Mouse (Mus musculus): ENCODE measurements at regions not wholly inside any gene's neighbourhood (a gene's known extent, or its start where the extent isn't known, plus 50 kb on each side); places are given as distances from the start of the nearest gene placed in this dataset.

GRCm38 (mm10) chr10:56597382-56597781, 220.3 kb downstream of the Gja1 start:
- CTCF ChIA-PET, result no interaction called here

DNA sequence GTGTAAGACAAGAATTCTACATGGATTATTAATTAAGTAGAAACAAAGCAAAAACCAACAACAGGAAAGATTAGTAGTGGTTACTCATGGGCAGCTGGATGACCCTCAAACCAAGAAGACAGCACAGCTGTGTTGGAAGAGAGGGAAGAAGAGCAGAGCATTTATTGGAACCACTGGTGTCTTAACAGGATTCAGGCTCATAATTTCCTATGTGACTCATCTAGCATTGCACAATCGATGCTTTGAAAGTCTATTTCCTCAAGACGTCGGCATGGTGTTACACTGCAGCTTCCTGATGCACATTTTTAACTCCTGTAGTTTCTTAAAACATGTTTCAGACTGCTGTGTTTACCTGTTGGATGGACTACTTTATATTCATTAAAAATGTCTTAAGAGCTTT, 221.1 kb downstream of the Gja1 start:
- CTCF ChIA-PET, result no interaction called here

DNA sequence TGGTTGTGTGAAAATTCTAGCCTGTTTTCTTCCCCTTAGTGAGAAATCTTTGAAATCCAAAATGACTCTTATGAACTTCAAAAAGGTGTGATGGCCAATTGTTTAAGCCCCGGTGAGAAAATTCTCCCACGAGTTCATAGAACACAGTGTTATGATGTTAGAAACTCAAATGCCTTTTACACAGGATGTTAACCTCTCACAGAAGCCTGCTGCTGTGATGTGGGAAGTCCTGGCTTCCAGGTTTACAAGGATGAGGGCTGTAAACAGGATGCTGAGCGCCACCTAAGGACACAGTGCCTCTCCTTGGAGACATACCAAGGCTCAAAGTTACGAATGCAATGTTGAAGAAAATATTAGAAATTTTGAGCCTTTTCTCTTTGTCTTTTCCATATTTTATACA, 222.8 kb downstream of the Gja1 start:
- CTCF ChIA-PET, result no interaction called here

- CTCF ChIA-PET, result no interaction called here
Measured at GRCm38 (mm10) chr10:56611564-56612288, 234.6 kb downstream of the Gja1 start.

DNA sequence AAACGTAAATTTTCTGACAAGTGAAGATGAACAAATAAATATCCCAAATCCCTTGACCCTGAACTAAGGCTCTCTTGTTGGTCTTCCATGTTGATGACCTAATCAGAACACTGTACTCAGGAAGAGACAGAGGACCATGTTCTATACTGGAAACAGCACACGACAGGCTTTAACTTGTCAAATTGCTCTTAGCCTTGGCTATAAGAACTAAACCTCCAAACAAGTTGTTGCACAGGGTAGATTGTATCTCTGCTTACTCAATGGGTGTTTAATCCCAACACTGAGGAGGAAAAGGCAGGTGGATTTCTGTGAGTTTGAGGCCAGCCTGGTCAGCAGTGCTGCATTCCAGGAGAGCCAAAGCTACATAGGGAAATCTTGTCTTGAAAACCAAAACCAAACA, 265.5 kb downstream of the Gja1 start:
- CTCF ChIA-PET, result no interaction called here

DNA sequence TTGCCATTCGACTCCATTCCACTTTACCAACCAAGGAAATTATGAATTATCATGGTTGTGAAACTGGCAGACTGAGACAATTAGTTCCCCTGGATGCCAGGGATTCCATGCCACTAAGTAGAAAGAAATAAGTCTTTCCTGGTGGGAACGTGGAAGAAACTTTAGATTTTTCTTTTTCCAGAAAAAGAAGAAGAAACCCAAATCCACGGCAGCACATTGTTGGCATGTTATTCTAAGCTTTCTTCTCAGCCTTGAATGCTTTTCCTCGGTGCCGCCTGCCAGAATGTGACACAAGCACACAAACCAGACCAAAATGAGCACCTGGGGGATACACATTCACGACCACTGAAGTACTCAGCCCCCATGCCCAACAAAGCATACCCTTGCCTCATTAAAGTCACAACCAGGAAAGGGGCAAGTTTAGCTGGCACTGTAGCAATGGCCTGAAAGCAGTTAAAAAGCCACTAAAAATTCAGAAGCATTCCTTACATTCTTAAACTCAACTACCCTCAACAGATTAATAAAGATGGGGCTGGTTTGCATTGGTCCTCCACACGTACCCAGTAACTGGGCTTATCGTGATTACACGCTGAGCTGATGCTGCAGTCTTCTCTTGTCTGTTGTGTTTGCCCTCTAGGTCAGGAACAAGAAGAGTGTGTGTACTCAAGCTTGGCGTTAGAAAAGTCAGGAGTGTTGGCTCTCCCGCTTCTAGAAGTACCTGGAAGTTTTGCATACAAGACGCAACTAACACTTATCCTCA, 266.4 kb downstream of the Gja1 start:
- CTCF ChIA-PET, result no interaction called here

GRCm38 (mm10) chr10:56660501-56660900, 283.4 kb downstream of the Gja1 start:
- CTCF ChIA-PET, result no interaction called here

GRCm38 (mm10) chr10:56673919-56674318, 296.8 kb downstream of the Gja1 start:
- CTCF ChIA-PET, result no interaction called here

DNA sequence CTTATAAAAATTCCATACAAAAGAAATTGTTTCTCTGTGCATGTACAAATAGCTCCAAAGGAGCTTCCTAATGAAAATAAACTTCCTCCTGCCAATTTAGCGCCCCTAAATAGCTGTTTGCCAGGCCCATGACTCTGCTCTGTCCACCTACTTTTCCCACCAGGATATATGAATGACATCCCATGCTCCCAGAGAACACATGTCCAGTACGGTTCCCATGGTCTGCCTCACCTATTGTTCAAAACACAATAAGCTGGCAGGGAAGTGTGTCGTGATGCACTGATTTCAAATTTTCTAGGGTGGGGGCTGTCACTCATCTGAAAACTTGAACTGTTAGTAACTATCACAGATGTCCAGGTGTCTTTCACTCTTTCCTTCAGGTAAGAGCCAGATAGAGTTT, 305.8 kb downstream of the Gja1 start:
- CTCF ChIA-PET, result no interaction called here

DNA sequence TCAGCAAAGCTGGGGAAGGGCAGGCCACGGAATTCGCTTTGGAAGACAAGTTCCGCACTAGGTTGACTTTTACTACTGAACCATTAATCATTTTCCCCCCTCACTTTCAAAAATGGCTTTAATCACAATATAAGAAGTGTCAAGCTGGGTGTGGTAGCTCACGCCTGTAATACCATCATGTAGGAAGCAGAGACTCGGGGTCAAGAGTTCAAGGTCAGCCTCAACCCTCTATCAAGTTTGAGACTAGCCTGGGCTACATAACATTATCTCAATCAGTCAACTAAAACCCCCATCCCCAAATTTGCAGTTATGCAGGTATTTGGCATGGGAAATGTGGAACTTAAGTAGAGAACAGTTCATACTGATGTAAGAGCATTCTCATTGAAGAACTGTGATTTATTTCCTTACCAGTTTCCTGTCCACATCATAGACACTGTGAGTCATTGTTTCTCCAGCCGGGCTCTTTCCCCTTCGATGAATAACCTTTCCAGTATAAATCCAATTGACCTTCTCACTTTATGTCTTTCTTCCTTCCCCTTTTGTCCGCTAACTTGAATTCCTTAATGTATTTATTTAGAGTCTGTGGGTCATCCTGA, 308.6 kb downstream of the Gja1 start:
- CTCF ChIA-PET, result no interaction called here

DNA sequence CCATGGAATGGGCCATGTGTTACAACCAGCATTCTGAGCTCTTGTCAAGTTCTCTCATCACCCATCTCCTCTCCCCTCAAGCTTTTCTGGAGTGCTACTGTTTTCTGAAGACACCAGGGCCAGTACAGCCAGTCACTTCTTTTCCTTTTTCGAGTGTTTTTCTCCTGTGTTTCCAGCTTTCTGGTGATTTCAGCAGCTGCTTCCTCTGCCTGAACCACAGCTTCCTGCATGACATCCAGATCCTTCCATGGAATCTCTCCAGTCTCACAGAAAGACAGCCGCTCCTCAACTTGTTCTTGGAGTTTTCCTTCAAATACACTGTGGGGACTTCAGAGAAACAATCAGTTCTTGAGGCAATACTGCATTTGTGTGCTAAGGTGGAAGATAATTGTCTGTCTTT, 314.3 kb downstream of the Gja1 start:
- CTCF ChIA-PET, result no interaction called here

DNA sequence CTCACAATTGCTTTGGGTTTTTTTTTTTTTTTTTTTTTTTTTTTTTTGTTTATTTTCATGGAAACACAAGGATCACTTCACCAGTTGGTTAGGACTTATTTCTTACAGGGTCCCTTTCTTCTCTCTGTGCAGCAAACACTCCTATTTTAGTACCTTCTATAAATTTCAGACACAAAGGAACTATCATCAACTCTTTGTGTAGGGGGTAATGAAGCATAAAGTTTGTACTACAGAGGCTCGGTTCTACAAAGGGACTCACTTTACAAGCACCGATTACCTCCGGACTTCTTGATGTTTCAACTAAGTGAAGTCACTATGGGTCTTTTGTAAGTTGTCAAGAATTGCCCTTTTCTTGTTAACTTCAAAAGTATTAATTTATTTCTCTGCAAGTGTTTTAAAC, 318.0 kb downstream of the Gja1 start:
- CTCF ChIA-PET, result no interaction called here

GRCm38 (mm10) chr10:56700126-56700525, 323.0 kb downstream of the Gja1 start:
- CTCF ChIA-PET, result no interaction called here

- CTCF ChIA-PET, result no interaction called here
Measured at GRCm38 (mm10) chr10:56708411-56708810, 331.3 kb downstream of the Gja1 start.

DNA sequence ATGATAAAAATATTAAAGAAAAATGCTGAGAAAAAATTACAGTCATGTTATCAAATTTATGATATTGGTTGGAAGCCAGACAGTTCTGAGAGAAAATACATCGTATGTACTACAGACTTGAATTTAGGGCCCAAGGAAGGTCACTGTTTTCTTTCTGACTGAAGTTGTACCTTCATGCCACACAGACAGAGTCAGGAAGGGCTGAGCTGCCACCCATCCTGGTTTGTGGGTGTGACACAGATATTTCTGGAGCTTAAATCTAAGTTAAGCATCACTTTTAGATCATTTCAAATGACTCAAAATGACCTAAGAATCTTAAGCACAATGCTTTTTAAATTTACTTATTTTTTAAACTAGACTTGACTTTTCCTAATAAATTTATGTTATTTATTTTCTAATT, 331.8 kb downstream of the Gja1 start:
- CTCF ChIA-PET, result no interaction called here

GRCm38 (mm10) chr10:56712611-56713105, 335.5 kb downstream of the Gja1 start:
- CTCF ChIA-PET, result no interaction called here

DNA sequence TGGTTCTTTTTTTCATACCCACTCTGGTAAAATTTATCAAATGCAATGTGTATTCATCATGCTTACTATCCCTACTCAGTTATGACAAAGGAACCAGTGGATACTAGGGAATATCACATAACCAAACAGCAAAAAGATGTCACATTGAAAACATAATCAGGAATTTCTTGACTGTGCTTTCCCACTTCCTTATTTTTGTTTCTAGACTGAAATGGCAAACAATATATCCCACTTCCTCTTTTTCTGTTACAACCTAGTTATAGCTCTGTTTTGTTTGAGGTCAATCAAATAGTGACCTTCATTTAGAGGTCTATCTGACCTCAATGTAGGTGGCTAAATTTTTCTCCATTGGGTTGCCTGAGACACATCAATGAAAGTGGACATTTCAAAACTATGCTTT, 359.9 kb downstream of the Gja1 start:
- CTCF ChIA-PET, result no interaction called here

DNA sequence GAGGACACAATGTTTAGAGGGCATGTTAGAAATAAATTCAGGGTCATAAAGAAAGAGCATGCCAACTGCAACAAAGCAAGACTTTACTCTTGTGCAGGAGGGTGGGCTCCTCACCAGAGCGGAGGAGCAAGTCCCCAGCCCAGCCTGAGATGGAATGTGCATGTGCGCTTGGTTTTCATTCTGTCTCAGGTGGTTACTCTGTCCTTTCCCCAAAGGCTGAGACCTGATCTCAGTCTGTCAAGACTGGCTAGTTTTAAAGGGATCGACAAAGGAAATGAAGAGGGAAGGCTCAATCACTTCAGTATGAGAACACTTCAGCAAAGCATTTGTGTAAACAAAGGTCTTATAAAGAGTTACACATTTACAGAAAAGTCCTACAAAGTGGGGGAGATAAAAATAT, 362.5 kb downstream of the Gja1 start:
- CTCF ChIA-PET, result no interaction called here

- CTCF ChIA-PET, result no interaction called here
Measured at GRCm38 (mm10) chr10:56752134-56752533, 375.0 kb downstream of the Gja1 start.

GRCm38 (mm10) chr10:56753576-56753975, 376.4 kb downstream of the Gja1 start:
- CTCF ChIA-PET, result no interaction called here

DNA sequence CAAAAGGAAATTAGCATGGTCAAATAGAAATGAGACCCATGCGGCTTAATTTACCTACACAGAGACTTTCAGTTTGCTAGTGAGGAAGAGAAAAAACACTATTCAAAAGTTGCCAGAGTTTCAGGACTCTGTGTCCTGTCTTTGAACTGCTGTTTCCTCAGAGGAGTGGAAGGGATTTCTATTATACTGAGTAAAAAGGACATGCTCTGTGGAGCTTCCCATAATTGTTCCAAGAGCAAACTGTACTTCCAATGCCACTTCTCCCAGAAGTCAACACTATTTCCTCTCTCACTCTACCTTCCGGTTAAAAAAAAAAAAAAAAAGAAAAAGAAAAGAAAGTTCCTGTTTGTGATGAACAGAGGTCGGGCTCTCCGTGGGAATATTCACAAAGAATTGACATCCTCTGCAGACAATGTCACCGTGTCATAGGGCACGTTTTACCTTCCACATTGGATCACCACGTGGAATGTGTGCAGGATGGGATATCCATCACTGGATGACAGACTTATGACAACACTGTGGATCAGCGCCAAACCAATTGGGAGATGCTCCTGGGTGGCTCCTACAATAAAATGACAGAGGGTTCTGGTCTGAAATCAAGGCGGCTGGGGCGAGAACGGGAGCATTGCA, 377.5 kb downstream of the Gja1 start:
- CTCF ChIA-PET, result no interaction called here

GRCm38 (mm10) chr10:56770629-56771028, 393.5 kb downstream of the Gja1 start:
- CTCF ChIA-PET, result no interaction called here

- CTCF ChIA-PET, result no interaction called here
Measured at GRCm38 (mm10) chr10:56782265-56782664, 405.1 kb downstream of the Gja1 start.
